In genomic region chr16:4777905-4778609, GRCm38 (mm10) we compare ENCODE assay signal across 13 mouse cellular contexts. TPM values are rescaled to one million over a fixed set of nuclear protein-coding genes. Genes with fewer than 3 reads are reported as not detected.
A peak's percentile ranks its signal among the peaks of the same experiment; 100 is the strongest.
DNase-seq lines count a peak whose midpoint lies in the region; TF ChIP-seq lines count a peak whose summit lies in the region.
"Had no signal": no experiment of that assay in that cellular context is flagged by ENCODE, and none has a peak within 500 bp of the region (broad histone marks: within the 10 kb centered on the region; RNA-seq: fewer than 3 reads in every experiment).

No protein-coding gene starts in this region.

- TF ChIP-seq CTCF in embryonic fibroblast, embryonic 13.5 days (IDR thresholded peaks at IDR 0.05; ENCODE audit: borderline replicate concordance, insufficient read depth, low read length), result no peak

- H3K4me3 ChIP-seq in embryonic fibroblast, embryonic 13.5 days (ENCODE audit: insufficient read depth, low read length), result no peak overlapping the region
- no peak overlapping the region for H3K4me3 ChIP-seq in myocyte
- H3K4me3 ChIP-seq: forebrain, embryonic 12.5 days; left cerebral cortex, adult 2 months; liver, embryonic 15.5 days had no signal

- peak; percentile 57 for DNase-seq in kidney, adult 11 months
- no peak for DNase-seq in kidney, postnatal 4 days
- peak; percentile 11 for DNase-seq in ES-CJ7 (ENCODE audit: low read depth, low spot score)
- DNase-seq in lung, postnatal 4 days, result no peak
- no peak for DNase-seq in thymus, adult 18-20 months
- DNase-seq in thymus, postnatal 10 days (ENCODE audit: low spot score in 2 of 2), result no peak
- DNase-seq: midbrain, embryonic 14.5 days had no signal

- H3K27me3 ChIP-seq in myocyte (ENCODE audit: control insufficient read depth, insufficient read depth, insufficient read length), result no peaks in the 10 kb centered on the region
- H3K27me3 ChIP-seq: forebrain, embryonic 12.5 days; liver, embryonic 15.5 days had no signal

- H3K27ac ChIP-seq in embryonic fibroblast, embryonic 13.5 days (ENCODE audit: insufficient read depth, low read length), result peak overlapping the region; percentile 81
- H3K27ac ChIP-seq: forebrain, embryonic 12.5 days; left cerebral cortex, adult 2 months; liver, embryonic 15.5 days had no signal

- H3K4me1 ChIP-seq in embryonic fibroblast, embryonic 13.5 days (ENCODE audit: control insufficient read depth, insufficient read depth, low read length), result peaks cover 29% of the 10 kb centered on the region
- H3K4me1 ChIP-seq: forebrain, embryonic 12.5 days had no signal

- no peaks in the 10 kb centered on the region for H3K36me3 ChIP-seq in myocyte (ENCODE audit: control insufficient read depth, insufficient read depth)
- H3K36me3 ChIP-seq: forebrain, embryonic 12.5 days; liver, embryonic 15.5 days had no signal

- H3ac ChIP-seq in myocyte (ENCODE audit: control insufficient read depth, insufficient read length), result no peak overlapping the region

- peaks cover 95% of the 10 kb centered on the region for H3K79me2 ChIP-seq in myocyte (ENCODE audit: control insufficient read depth, insufficient read depth)

- peak overlapping the region; percentile 37 for H3K4me2 ChIP-seq in myocyte (ENCODE audit: low read depth)
- H3K4me2 ChIP-seq: forebrain, embryonic 12.5 days; liver, embryonic 15.5 days had no signal

- TF ChIP-seq POLR2A in embryonic fibroblast, embryonic 13.5 days (IDR thresholded peaks at IDR 0.05; ENCODE audit: low read depth, low read length), result no peak
- no peak for TF ChIP-seq POLR2A in myocyte (IDR thresholded peaks at IDR 0.05; ENCODE audit: insufficient read length, low read depth)

TF ChIP-seq in myocyte, 11 proteins besides CTCF, POLR2A, EP300 and RAD21:
- TF ChIP-seq MAX (IDR thresholded peaks at IDR 0.05; ENCODE audit: low read depth) (no peak), POLR2AphosphoS2 (IDR thresholded peaks at IDR 0.05; ENCODE audit: insufficient read length, low read depth) (no peak), SRF (IDR thresholded peaks at IDR 0.05; ENCODE audit: control insufficient read depth, insufficient read length, low read depth) (no peak), CEBPB (IDR thresholded peaks at IDR 0.05; ENCODE audit: insufficient read depth, poor library complexity, severe bottlenecking) (no peak), TCF12 (IDR thresholded peaks at IDR 0.05; ENCODE audit: insufficient read depth, poor library complexity, severe bottlenecking) (no peak), MYOD1 (IDR thresholded peaks at IDR 0.05; ENCODE audit: control insufficient read depth in 1 of 3, insufficient read length in 2 of 3, low read depth in 2 of 3) (no peak), MYOG (IDR thresholded peaks at IDR 0.05; ENCODE audit: control insufficient read depth in 1 of 3, insufficient read depth in 1 of 3, insufficient read length in 2 of 3, low read depth in 2 of 3) (no peak), E2F4 (IDR thresholded peaks at IDR 0.05; ENCODE audit: insufficient read depth) (no peak), USF1 (IDR thresholded peaks at IDR 0.05; ENCODE audit: low read depth) (no peak), REST (IDR thresholded peaks at IDR 0.05; ENCODE audit: insufficient read depth, insufficient read length) (no peak), TCF3 (IDR thresholded peaks at IDR 0.05; ENCODE audit: insufficient read length, low read depth) (no peak)

RNA-seq across cellular contexts. Expression of gene Cdip1, which starts 12.0 kb away (rescaled TPM):
- polyA plus RNA-seq in embryonic fibroblast, embryonic 13.5 days (2011; ENCODE audit: insufficient read length, low read depth, missing spikeins), result 30.3 and 34.1 TPM in 2 replicates
- 44.9 TPM for polyA plus RNA-seq in myocyte (2012; fragmentation: generic; extraction: Trizol)

RNA-seq across cellular contexts. Expression of gene Hmox2, which starts 51.9 kb away (rescaled TPM):
- polyA plus RNA-seq in embryonic fibroblast, embryonic 13.5 days (2011; ENCODE audit: insufficient read length, low read depth, missing spikeins), result 47.7 and 50.0 TPM in 2 replicates
- 46.7 TPM for polyA plus RNA-seq in myocyte (2012; fragmentation: generic; extraction: Trizol)

RNA-seq across cellular contexts. Expression of gene 4930562C15Rik, which starts 57.2 kb away (rescaled TPM):
- not detected in 2 replicates for polyA plus RNA-seq in embryonic fibroblast, embryonic 13.5 days (2011; ENCODE audit: insufficient read length, low read depth, missing spikeins)
- 0.08 TPM for polyA plus RNA-seq in myocyte (2012; fragmentation: generic; extraction: Trizol)
- polyA plus RNA-seq: spleen, adult 2 months had no signal

RNA-seq across cellular contexts. Expression of gene Nmral1, which starts 58.9 kb away (rescaled TPM):
- polyA plus RNA-seq in embryonic fibroblast, embryonic 13.5 days (2011; ENCODE audit: insufficient read length, low read depth, missing spikeins), result 9.7 and 14.8 TPM in 2 replicates
- polyA plus RNA-seq in myocyte (2012; fragmentation: generic; extraction: Trizol), result 13.3 TPM

Comparison
In these comparisons a context has a peak if more than half of its experiments do, and no peak if none do; other contexts are left out.
1. DNase-seq: peak in kidney, adult 11 months (single experiment) and ES-CJ7 (single experiment); none in kidney, postnatal 4 days (0 of 2), lung, postnatal 4 days (0 of 2), thymus, adult 18-20 months (0 of 2) and thymus, postnatal 10 days (0 of 2).